Mouse (Mus musculus): ENCODE results near the gene Vdr.

GRCm38 (mm10) chr15:97903261-97904009 lies 7.0 kb downstream of the Vdr start:
- TF ChIP-seq GATA1 (IDR thresholded peaks at IDR 0.05; ENCODE audit: borderline replicate concordance, low read length) (no peak), FLI1 (IDR thresholded peaks at IDR 0.05; ENCODE audit: low read length) (no peak)

Data from megakaryocyte, embryonic 14.5 days (primary cell).